Mouse (Mus musculus): ENCODE measurements around the gene E130116L18Rik. TPM values are rescaled to one million over a fixed set of nuclear protein-coding genes. Genes with fewer than 3 reads are reported as not detected.
"Not testable (repeated sequence)": the region's sequence is repeated elsewhere in the genome, so short reads cannot be mapped to it uniquely, and the experiment has no call there.

Gene E130116L18Rik
- polyA plus RNA-seq, 1 experiment = not detected

- no peaks in the 10 kb centered on the region for H3K9me3 ChIP-seq
- no peak overlapping the region for H3K4me3 ChIP-seq (replicated peaks)
- no peak for TF ChIP-seq GATA1 (IDR thresholded peaks at IDR 0.05; ENCODE audit: borderline replicate concordance, low read length)
- H3K36me3 ChIP-seq (replicated peaks; ENCODE audit: low read length) = peaks cover 14% of the 10 kb centered on the region
- H3K4me1 ChIP-seq = peaks cover 7% of the 10 kb centered on the region
- H3K27me3 ChIP-seq (replicated peaks) = no peaks in the 10 kb centered on the region
Measured at GRCm38 (mm10) chr5:25246473-25246865, 23.5 kb upstream of the E130116L18Rik start.

GRCm38 (mm10) chr5:25245806-25246472, 23.0 kb upstream of the E130116L18Rik start:
- Histone ChIP-seq H3K36me3 (replicated peaks; ENCODE audit: low read length) (peaks cover 11% of the 10 kb centered on the region), H3K9me3 (no peaks in the 10 kb centered on the region), H3K4me1 (peaks cover 7% of the 10 kb centered on the region), H3K4me3 (replicated peaks) (no peak overlapping the region), H3K27me3 (replicated peaks) (no peaks in the 10 kb centered on the region)
- TF ChIP-seq FLI1 (IDR thresholded peaks at IDR 0.05; ENCODE audit: low read length) (no peak), GATA1 (IDR thresholded peaks at IDR 0.05; ENCODE audit: borderline replicate concordance, low read length) (no peak)

- Histone ChIP-seq H3K36me3 (replicated peaks; ENCODE audit: low read length) (no peaks in the 10 kb centered on the region), H3K27me3 (replicated peaks) (no peaks in the 10 kb centered on the region), H3K4me3 (replicated peaks) (peak overlapping the region; percentile 64), H3K9me3 (no peaks in the 10 kb centered on the region), H3K4me1 (peaks cover 7% of the 10 kb centered on the region)
- TF ChIP-seq FLI1 (IDR thresholded peaks at IDR 0.05; ENCODE audit: low read length) = no peak
- no peak for TF ChIP-seq GATA1 (IDR thresholded peaks at IDR 0.05; ENCODE audit: borderline replicate concordance, low read length)
Measured at GRCm38 (mm10) chr5:25243101-25243500, 20.1 kb upstream of the E130116L18Rik start.

GRCm38 (mm10) chr5:25224377-25224776, 1.4 kb upstream of the E130116L18Rik start:
- not testable (repeated sequence) for H3K36me3 ChIP-seq (replicated peaks; ENCODE audit: low read length); H3K27me3 ChIP-seq (replicated peaks); H3K9me3 ChIP-seq; H3K4me3 ChIP-seq (replicated peaks)
- peaks cover 11% of the 10 kb centered on the region; the same call in 1 of the 2 replicates for H3K4me1 ChIP-seq

GRCm38 (mm10) chr5:25221604-25222003, 1.3 kb downstream of the E130116L18Rik start, which contains the start of gene Galnt11:
TSS of gene Galnt11 (plus strand) at chr5:25221904.
- Histone ChIP-seq H3K36me3 (replicated peaks; ENCODE audit: low read length) (peaks cover 5% of the 10 kb centered on the region), H3K4me3 (replicated peaks) (peak within 1 kb of the TSS; percentile 94), H3K9me3 (no peaks in the 10 kb centered on the region), H3K27me3 (replicated peaks) (peaks cover 12% of the 10 kb centered on the region), H3K4me1 (peaks cover 11% of the 10 kb centered on the region; the same call in 1 of the 2 replicates)
- no peak for TF ChIP-seq GATA1 (IDR thresholded peaks at IDR 0.05; ENCODE audit: borderline replicate concordance, low read length)
- TF ChIP-seq FLI1 (IDR thresholded peaks at IDR 0.05; ENCODE audit: low read length) = no peak

GRCm38 (mm10) chr5:25215006-25215405, 7.9 kb downstream of the E130116L18Rik start:
- no peak overlapping the region for H3K4me3 ChIP-seq (replicated peaks)
- H3K4me1 ChIP-seq = no peaks in the 10 kb centered on the region
- peaks cover 21% of the 10 kb centered on the region for H3K27me3 ChIP-seq (replicated peaks)
- TF ChIP-seq GATA1 (IDR thresholded peaks at IDR 0.05; ENCODE audit: borderline replicate concordance, low read length) = no peak
- no peaks in the 10 kb centered on the region for H3K9me3 ChIP-seq
- no peaks in the 10 kb centered on the region for H3K36me3 ChIP-seq (replicated peaks; ENCODE audit: low read length)

- not testable (repeated sequence) for H3K9me3 ChIP-seq; H3K36me3 ChIP-seq (replicated peaks; ENCODE audit: low read length); H3K4me3 ChIP-seq (replicated peaks); H3K4me1 ChIP-seq
- peaks cover 23% of the 10 kb centered on the region for H3K27me3 ChIP-seq (replicated peaks)
Measured at GRCm38 (mm10) chr5:25213216-25213615, 9.7 kb downstream of the E130116L18Rik start.

GRCm38 (mm10) chr5:25211872-25212271, 11.1 kb downstream of the E130116L18Rik start:
- no peaks in the 10 kb centered on the region for H3K9me3 ChIP-seq
- no peak overlapping the region for H3K4me3 ChIP-seq (replicated peaks)
- no peak for TF ChIP-seq FLI1 (IDR thresholded peaks at IDR 0.05; ENCODE audit: low read length)
- no peak for TF ChIP-seq GATA1 (IDR thresholded peaks at IDR 0.05; ENCODE audit: borderline replicate concordance, low read length)
- H3K36me3 ChIP-seq (replicated peaks; ENCODE audit: low read length) = no peaks in the 10 kb centered on the region
- H3K4me1 ChIP-seq = no peaks in the 10 kb centered on the region
- H3K27me3 ChIP-seq (replicated peaks) = peaks cover 19% of the 10 kb centered on the region

GRCm38 (mm10) chr5:25190521-25190920, 32.4 kb downstream of the E130116L18Rik start:
- H3K27me3 ChIP-seq (replicated peaks) = peaks cover 12% of the 10 kb centered on the region
- H3K36me3 ChIP-seq (replicated peaks; ENCODE audit: low read length) = no peaks in the 10 kb centered on the region
- TF ChIP-seq GATA1 (IDR thresholded peaks at IDR 0.05; ENCODE audit: borderline replicate concordance, low read length) (no peak), FLI1 (IDR thresholded peaks at IDR 0.05; ENCODE audit: low read length) (no peak)
- no peak overlapping the region for H3K4me3 ChIP-seq (replicated peaks)
- no peaks in the 10 kb centered on the region for H3K9me3 ChIP-seq
- H3K4me1 ChIP-seq = no peaks in the 10 kb centered on the region

- H3K27me3 ChIP-seq (replicated peaks) = peaks cover 21% of the 10 kb centered on the region
- no peak for TF ChIP-seq GATA1 (IDR thresholded peaks at IDR 0.05; ENCODE audit: borderline replicate concordance, low read length)
- no peak for TF ChIP-seq FLI1 (IDR thresholded peaks at IDR 0.05; ENCODE audit: low read length)
Measured at GRCm38 (mm10) chr5:25188802-25189201, 34.2 kb downstream of the E130116L18Rik start.

GRCm38 (mm10) chr5:25187727-25188126, 35.2 kb downstream of the E130116L18Rik start:
- TF ChIP-seq FLI1 (IDR thresholded peaks at IDR 0.05; ENCODE audit: low read length) = no peak
- TF ChIP-seq GATA1 (IDR thresholded peaks at IDR 0.05; ENCODE audit: borderline replicate concordance, low read length) = no peak
- no peak overlapping the region for H3K4me3 ChIP-seq (replicated peaks)
- H3K9me3 ChIP-seq = no peaks in the 10 kb centered on the region
- H3K27me3 ChIP-seq (replicated peaks) = peaks cover 21% of the 10 kb centered on the region
- H3K36me3 ChIP-seq (replicated peaks; ENCODE audit: low read length) = no peaks in the 10 kb centered on the region
- H3K4me1 ChIP-seq = no peaks in the 10 kb centered on the region

More at GRCm38 (mm10) chr5:25188802-25189201, 34.2 kb downstream of the E130116L18Rik start:
- H3K9me3 ChIP-seq = no peaks in the 10 kb centered on the region
- no peaks in the 10 kb centered on the region for H3K36me3 ChIP-seq (replicated peaks; ENCODE audit: low read length)
- H3K4me3 ChIP-seq (replicated peaks) = no peak overlapping the region
- no peaks in the 10 kb centered on the region for H3K4me1 ChIP-seq

All from megakaryocyte, embryonic 14.5 days (primary cell).